Mouse (Mus musculus): ENCODE results near the gene Mdm2.

DNA sequence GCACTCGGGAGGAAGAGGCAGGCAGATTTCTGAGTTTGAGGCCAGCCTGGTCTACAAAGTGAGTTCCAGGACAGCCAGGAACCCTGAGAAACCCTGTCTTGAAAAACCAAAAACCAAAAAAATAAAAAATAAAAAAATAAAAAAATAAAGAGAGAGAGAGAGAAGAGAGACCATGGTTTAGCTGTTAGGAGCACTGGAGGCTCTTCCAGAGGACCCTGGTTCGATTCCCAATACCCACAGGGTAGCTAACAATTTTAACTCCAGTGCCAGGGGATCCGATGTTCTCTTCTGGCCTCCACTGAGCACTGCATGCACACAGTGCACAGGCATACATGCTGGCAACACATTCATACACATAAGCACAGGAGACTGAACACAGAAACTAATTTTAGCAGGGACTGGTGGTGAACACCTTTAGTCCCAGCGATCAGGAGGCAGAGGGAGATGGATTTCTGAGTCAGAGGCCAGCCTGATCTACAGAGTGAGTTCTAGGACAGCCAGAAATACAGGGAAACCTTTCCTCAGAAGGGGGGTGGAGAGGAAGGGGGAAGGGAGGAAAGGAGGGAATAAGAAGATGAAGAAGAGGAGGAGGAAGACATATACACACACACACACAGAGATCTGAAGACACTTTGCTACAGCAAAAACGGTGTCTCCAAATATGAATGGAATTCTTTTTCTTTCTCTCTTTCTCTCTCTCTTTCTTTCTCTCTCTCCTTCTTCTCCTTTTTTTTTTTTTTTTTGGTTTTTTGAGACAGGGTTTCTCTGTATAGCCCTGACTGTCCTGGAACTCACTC lies 42.5 kb upstream of the Mdm2 start:
- TF ChIP-seq CTCF (IDR thresholded peaks at IDR 0.05; ENCODE audit: low read depth, low read length) (no peak), POLR2A (IDR thresholded peaks at IDR 0.05; ENCODE audit: extremely low read depth, insufficient read depth, low read length) (no peak)
